Mouse (Mus musculus) layer of hippocampus, adult 2 months (tissue): ENCODE data around the gene Aldh3a2. TPM values are rescaled to one million over a fixed set of nuclear protein-coding genes. Genes with fewer than 3 reads are reported as not detected.
"Not testable (repeated sequence)": the region's sequence is repeated elsewhere in the genome, so short reads cannot be mapped to it uniquely, and the experiment has no call there.

Experiments
- DNase-seq, 2 experiments: peaks; one replicate each; pipeline ENCODE4 v3.0.0; 2022; ENCODE audit warnings: low spot score in 2 of 2
- H3K27ac ChIP-seq: fragments of 200-600 bp; 2 replicates; pipeline ENCODE4 v1.8.1; 2022
- H3K4me3 ChIP-seq: fragments of 200-600 bp; 2 replicates; pipeline ENCODE4 v1.8.1; 2022; ENCODE audit warnings: mild to moderate bottlenecking
- CTCF ChIP-seq: fragments of 200-600 bp; conservative IDR thresholded peaks from 2 replicates; pipeline ENCODE4 v1.8.1; 2022; ENCODE audit warnings: antibody characterized with exemption, mild to moderate bottlenecking, moderate library complexity
- total RNA-seq, 2 experiments: library from RNA; stranded (reverse); gene quantifications; 2 replicates each; pipeline ENCODE4 v1.2.3; 2021

Gene Aldh3a2
- total RNA-seq, 2 experiments from 2014 or later: 58.1 to 58.9 TPM

GRCm38 (mm10) chr11:61199620-61200362, 67.5 kb downstream of the Aldh3a2 start:
- no peak for TF ChIP-seq CTCF
- DNase-seq: no peak
- no peak overlapping the region for H3K4me3 ChIP-seq
- no peak overlapping the region for H3K27ac ChIP-seq

GRCm38 (mm10) chr11:61197935-61198334, 69.3 kb downstream of the Aldh3a2 start:
- DNase-seq: no peak
- H3K4me3 ChIP-seq: no peak overlapping the region
- no peak for TF ChIP-seq CTCF
- H3K27ac ChIP-seq: no peak overlapping the region

DNA sequence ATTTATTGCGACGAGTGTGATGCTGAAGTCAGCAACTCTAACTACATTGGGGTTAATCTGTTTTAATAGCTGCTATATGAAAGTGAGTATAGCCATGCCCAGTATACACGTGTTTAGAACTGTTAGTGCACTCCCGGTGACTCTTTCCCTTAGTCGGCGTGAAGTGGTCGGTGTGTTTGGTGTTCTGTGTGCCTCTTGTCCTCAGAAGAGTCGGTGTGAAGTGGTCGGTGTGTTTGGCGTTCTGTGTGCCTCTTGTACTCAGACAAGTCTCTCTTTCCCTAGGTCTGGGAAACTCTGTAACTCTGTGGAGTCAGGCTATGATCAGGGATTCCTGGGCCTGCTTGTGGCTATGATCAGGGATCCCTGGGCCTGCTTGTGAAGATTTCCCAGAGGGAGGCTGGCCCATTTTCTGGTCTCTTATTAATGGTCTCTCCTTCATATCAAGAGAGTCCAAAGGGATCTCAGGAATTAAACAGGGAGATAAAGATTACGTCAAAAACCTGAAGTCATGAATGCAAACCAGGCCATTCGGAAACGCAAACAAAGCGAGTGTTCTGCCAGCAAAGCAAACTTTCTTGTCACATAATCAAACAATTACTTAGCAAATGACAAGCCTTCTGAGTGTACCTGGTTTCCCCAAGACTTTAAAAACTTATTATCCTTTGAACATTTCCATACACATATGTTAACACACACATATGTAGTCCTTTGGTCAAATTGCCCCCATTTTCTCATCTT, 70.5 kb downstream of the Aldh3a2 start:
- H3K27ac ChIP-seq: no peak overlapping the region
- no peak for DNase-seq
- H3K4me3 ChIP-seq: no peak overlapping the region
- no peak for TF ChIP-seq CTCF

- Histone ChIP-seq H3K4me3 (no peak overlapping the region; the same call in 1 of the 2 replicates), H3K27ac (no peak overlapping the region)
- DNase-seq: peak; percentile 72 to 85
- peak; percentile 99 for TF ChIP-seq CTCF
These were observed 73.9 kb downstream of the Aldh3a2 start for GRCm38 (mm10) chr11:61193392-61193791.

- DNase-seq: no peak
- Histone ChIP-seq H3K27ac (no peak overlapping the region), H3K4me3 (no peak overlapping the region)
- no peak for TF ChIP-seq CTCF
These were observed 74.5 kb downstream of the Aldh3a2 start for GRCm38 (mm10) chr11:61192779-61193178.

GRCm38 (mm10) chr11:61192123-61192522, 75.1 kb downstream of the Aldh3a2 start:
- not testable (repeated sequence) for DNase-seq

GRCm38 (mm10) chr11:61190776-61191175, 76.5 kb downstream of the Aldh3a2 start:
- DNase-seq: no peak
- H3K27ac ChIP-seq: no peak overlapping the region
- TF ChIP-seq CTCF: no peak

More at GRCm38 (mm10) chr11:61192123-61192522, 75.1 kb downstream of the Aldh3a2 start:
- H3K27ac ChIP-seq, H3K4me3 ChIP-seq: not testable (repeated sequence)

DNA sequence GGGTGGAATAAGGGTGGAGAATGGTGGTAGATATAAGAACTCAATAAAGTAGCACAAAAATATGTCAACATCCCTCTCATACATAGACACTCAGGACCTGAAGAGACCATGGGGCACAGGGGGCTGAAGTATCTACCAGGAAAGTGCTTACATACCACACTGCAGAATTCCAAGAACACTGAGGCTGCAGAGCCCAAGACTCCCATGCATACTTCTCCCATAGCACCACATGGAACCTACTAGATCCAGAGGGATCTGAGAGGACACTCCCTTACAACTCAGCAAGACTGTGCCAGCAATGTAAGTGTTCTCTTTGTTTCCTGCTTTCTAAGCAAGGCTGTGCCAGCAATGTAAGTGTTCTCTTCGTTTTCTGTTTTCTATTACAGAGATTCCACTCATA, 83.4 kb downstream of the Aldh3a2 start:
- no peak overlapping the region for H3K4me3 ChIP-seq
- no peak for DNase-seq
- no peak for TF ChIP-seq CTCF
- H3K27ac ChIP-seq: no peak overlapping the region

More at GRCm38 (mm10) chr11:61190776-61191175, 76.5 kb downstream of the Aldh3a2 start:
- H3K4me3 ChIP-seq: no peak overlapping the region

- Histone ChIP-seq H3K4me3 (no peak overlapping the region), H3K27ac (no peak overlapping the region)
- no peak for DNase-seq
- TF ChIP-seq CTCF: no peak
These were observed 85.6 kb downstream of the Aldh3a2 start for GRCm38 (mm10) chr11:61181624-61182023.

- H3K4me3 ChIP-seq: no peak overlapping the region
- H3K27ac ChIP-seq: no peak overlapping the region; the same call in 1 of the 2 replicates
- TF ChIP-seq CTCF: no peak
- DNase-seq: peak; percentile 26 to 37
These were observed 86.9 kb downstream of the Aldh3a2 start for GRCm38 (mm10) chr11:61180361-61180760.

- no peak for DNase-seq
- Histone ChIP-seq H3K4me3 (no peak overlapping the region), H3K27ac (no peak overlapping the region)
- no peak for TF ChIP-seq CTCF
These were observed 90.9 kb downstream of the Aldh3a2 start for GRCm38 (mm10) chr11:61176321-61176720.

- DNase-seq: no peak
- peak overlapping the region; percentile 54 for H3K4me3 ChIP-seq
- no peak for TF ChIP-seq CTCF
- H3K27ac ChIP-seq: peak overlapping the region; percentile 88
These were observed 91.5 kb downstream of the Aldh3a2 start for GRCm38 (mm10) chr11:61175778-61176177.

DNA sequence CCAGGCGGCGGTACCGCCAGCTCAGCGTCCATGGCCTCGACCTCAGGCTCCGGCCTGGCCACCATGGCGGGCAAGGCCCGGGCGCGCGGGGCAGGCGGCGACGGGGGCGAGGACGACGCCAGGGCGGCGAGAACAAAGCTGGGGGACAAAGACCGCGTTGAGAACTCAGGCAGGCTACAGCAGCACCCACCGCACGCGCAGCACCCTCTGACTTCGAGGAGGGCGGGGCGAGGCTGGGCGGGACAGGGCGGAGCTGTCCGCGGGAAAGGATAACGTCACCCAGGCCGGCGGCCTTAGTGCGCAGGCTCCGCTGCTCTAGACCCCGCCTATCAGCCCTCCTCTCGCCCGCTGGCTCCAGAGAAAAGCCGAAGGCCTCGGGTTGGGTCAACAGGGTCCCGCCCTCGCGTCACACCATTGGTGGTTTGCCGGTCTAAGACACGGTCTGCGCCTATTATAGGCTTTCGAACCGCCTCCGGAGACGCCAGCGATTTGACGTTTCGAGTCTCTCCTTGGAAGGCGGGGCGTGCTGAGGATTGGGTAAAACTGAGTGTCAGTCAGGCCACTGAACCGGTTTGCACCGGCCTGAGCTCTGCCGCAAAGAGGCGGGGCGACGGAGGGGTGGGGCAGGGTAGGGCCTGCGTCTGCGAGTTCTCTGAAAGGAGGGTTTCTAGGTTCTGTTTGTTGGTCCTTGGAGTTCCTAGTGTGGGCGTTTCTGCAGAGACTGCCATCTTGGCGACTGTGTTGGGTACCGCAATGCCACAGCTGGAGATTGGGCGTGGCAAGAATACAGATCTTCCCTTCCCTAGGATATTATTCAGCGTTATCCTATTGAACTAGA, 92.2 kb downstream of the Aldh3a2 start, which contains the start of gene Usp22:
Gene Usp22 (minus strand): TSS at position 235 of the 838 bp plus-strand sequence.
- no peak for TF ChIP-seq CTCF
- Histone ChIP-seq H3K4me3 (peak within 1 kb of the TSS; percentile 76), H3K27ac (peak within 1 kb of the TSS; percentile 98)
- peak; percentile 99 to 100 for DNase-seq
